Mouse (Mus musculus): ENCODE data around the gene Rpl36al. TPM values are rescaled to one million over a fixed set of nuclear protein-coding genes. Genes with fewer than 3 reads are reported as not detected.

Rpl36al gene
- polyA plus RNA-seq, 1 experiment from 2014 or later, result 543 TPM

GRCm38 (mm10) chr12:69196444-69197377, 12.8 kb upstream of the Rpl36al start, which contains the start of gene Gm49383:
Gene Gm49383, minus strand, starts transcription at chr12:69197104.
- TF ChIP-seq CTCF (IDR thresholded peaks at IDR 0.05; ENCODE audit: low read depth) (no peak), EP300 (IDR thresholded peaks at IDR 0.05; ENCODE audit: low read depth) (no peak)
- Histone ChIP-seq H3K4me1 (ENCODE audit: insufficient read depth) (peaks cover 17% of the 10 kb centered on the region), H3K36me3 (replicated peaks; ENCODE audit: insufficient read depth, low read length) (peaks cover 15% of the 10 kb centered on the region), H3K9ac (replicated peaks) (peak within 1 kb of the TSS; percentile 93), H3K9me3 (ENCODE audit: low read length) (no peaks in the 10 kb centered on the region), H3K4me2 (ENCODE audit: low read depth, low read length) (peak within 1 kb of the TSS; percentile 97), H3K27me3 (ENCODE audit: insufficient read depth, low read length) (no peaks in the 10 kb centered on the region), H3K4me3 (ENCODE audit: low read depth, low read length) (peak within 1 kb of the TSS; percentile 99), H3K27ac (ENCODE audit: low read depth) (peak within 1 kb of the TSS; percentile 92)
- WGBS (ENCODE audit: insufficient replicate concordance), result 3% methylated on average over 75 of the region's 75 CpGs
- ATAC-seq, result peak; percentile 74
- DNase-seq, result peak; percentile 81

- Histone ChIP-seq H3K4me1 (ENCODE audit: insufficient read depth) (0 out of 2 replicates have a peak, but pooled peaks cover 7% of the 10 kb centered on the region), H3K27me3 (ENCODE audit: insufficient read depth, low read length) (no peaks in the 10 kb centered on the region), H3K9ac (replicated peaks) (no peak overlapping the region), H3K4me2 (ENCODE audit: low read depth, low read length) (no peak overlapping the region), H3K4me3 (ENCODE audit: low read depth, low read length) (no peak overlapping the region), H3K36me3 (replicated peaks; ENCODE audit: insufficient read depth, low read length) (peaks cover 7% of the 10 kb centered on the region), H3K9me3 (ENCODE audit: low read length) (no peaks in the 10 kb centered on the region), H3K27ac (ENCODE audit: low read depth) (no peak overlapping the region)
- 92% methylated on average over 2 of the region's 2 CpGs for WGBS (ENCODE audit: insufficient replicate concordance)
- no peak for TF ChIP-seq CTCF (IDR thresholded peaks at IDR 0.05; ENCODE audit: low read depth)
- ATAC-seq, result no peak
- no peak for DNase-seq
Observed at GRCm38 (mm10) chr12:69192637-69193036, 8.8 kb upstream of the Rpl36al start.

GRCm38 (mm10) chr12:69191396-69191795, 7.5 kb upstream of the Rpl36al start:
- H3K4me1 ChIP-seq (ENCODE audit: insufficient read depth), result peaks cover 16% of the 10 kb centered on the region
- ATAC-seq (no peak), DNase-seq (no peak)
- H3K9me3 ChIP-seq (ENCODE audit: low read length), result no peaks in the 10 kb centered on the region
- WGBS (ENCODE audit: insufficient replicate concordance), result 69% methylated on average over 5 of the region's 5 CpGs
- H3K27ac ChIP-seq (ENCODE audit: low read depth), result no peak overlapping the region
- H3K27me3 ChIP-seq (ENCODE audit: insufficient read depth, low read length), result no peaks in the 10 kb centered on the region
- H3K4me3 ChIP-seq (ENCODE audit: low read depth, low read length), result no peak overlapping the region
- no peak overlapping the region for H3K4me2 ChIP-seq (ENCODE audit: low read depth, low read length)
- peaks cover 10% of the 10 kb centered on the region for H3K36me3 ChIP-seq (replicated peaks; ENCODE audit: insufficient read depth, low read length)
- H3K9ac ChIP-seq (replicated peaks), result no peak overlapping the region
- TF ChIP-seq CTCF (IDR thresholded peaks at IDR 0.05; ENCODE audit: low read depth) (no peak), EP300 (IDR thresholded peaks at IDR 0.05; ENCODE audit: low read depth) (no peak)

- no peak for DNase-seq
- Histone ChIP-seq H3K27ac (ENCODE audit: low read depth) (no peak overlapping the region), H3K4me3 (ENCODE audit: low read depth, low read length) (no peak overlapping the region), H3K4me1 (ENCODE audit: insufficient read depth) (peaks cover 15% of the 10 kb centered on the region), H3K4me2 (ENCODE audit: low read depth, low read length) (no peak overlapping the region), H3K36me3 (replicated peaks; ENCODE audit: insufficient read depth, low read length) (peaks cover 10% of the 10 kb centered on the region), H3K27me3 (ENCODE audit: insufficient read depth, low read length) (no peaks in the 10 kb centered on the region), H3K9me3 (ENCODE audit: low read length) (no peaks in the 10 kb centered on the region), H3K9ac (replicated peaks) (no peak overlapping the region)
- ATAC-seq, result 0 out of 2 replicates have a peak, but pooled peaks have one; percentile 33
- peak; percentile 58 for TF ChIP-seq CTCF (IDR thresholded peaks at IDR 0.05; ENCODE audit: low read depth)
- TF ChIP-seq EP300 (IDR thresholded peaks at IDR 0.05; ENCODE audit: low read depth), result no peak
- WGBS (ENCODE audit: insufficient replicate concordance), result 89% methylated on average over 1 of the region's 1 CpGs
Observed at GRCm38 (mm10) chr12:69190522-69190921, 6.6 kb upstream of the Rpl36al start.

GRCm38 (mm10) chr12:69190074-69190473, 6.2 kb upstream of the Rpl36al start:
- Histone ChIP-seq H3K4me1 (ENCODE audit: insufficient read depth) (peaks cover 16% of the 10 kb centered on the region), H3K36me3 (replicated peaks; ENCODE audit: insufficient read depth, low read length) (peaks cover 10% of the 10 kb centered on the region), H3K27me3 (ENCODE audit: insufficient read depth, low read length) (no peaks in the 10 kb centered on the region), H3K9me3 (ENCODE audit: low read length) (no peaks in the 10 kb centered on the region), H3K9ac (replicated peaks) (no peak overlapping the region), H3K4me2 (ENCODE audit: low read depth, low read length) (no peak overlapping the region), H3K4me3 (ENCODE audit: low read depth, low read length) (no peak overlapping the region), H3K27ac (ENCODE audit: low read depth) (no peak overlapping the region)
- TF ChIP-seq CTCF (IDR thresholded peaks at IDR 0.05; ENCODE audit: low read depth) (no peak), EP300 (IDR thresholded peaks at IDR 0.05; ENCODE audit: low read depth) (no peak)
- 89% methylated on average over 9 of the region's 9 CpGs for WGBS (ENCODE audit: insufficient replicate concordance)
- ATAC-seq, result no peak
- DNase-seq, result no peak

- no peaks in the 10 kb centered on the region for H3K9me3 ChIP-seq (ENCODE audit: low read length)
- H3K27ac ChIP-seq (ENCODE audit: low read depth), result peak overlapping the region; percentile 66
- H3K4me3 ChIP-seq (ENCODE audit: low read depth, low read length), result no peak overlapping the region
- H3K4me2 ChIP-seq (ENCODE audit: low read depth, low read length), result peak overlapping the region; percentile 20
- peak; percentile 18 for DNase-seq
- ATAC-seq, result no peak
- 47% methylated on average over 5 of the region's 5 CpGs for WGBS (ENCODE audit: insufficient replicate concordance)
- no peaks in the 10 kb centered on the region for H3K27me3 ChIP-seq (ENCODE audit: insufficient read depth, low read length)
- H3K4me1 ChIP-seq (ENCODE audit: insufficient read depth), result peaks cover 20% of the 10 kb centered on the region
- TF ChIP-seq CTCF (IDR thresholded peaks at IDR 0.05; ENCODE audit: low read depth) (no peak), EP300 (IDR thresholded peaks at IDR 0.05; ENCODE audit: low read depth) (no peak)
- peaks cover 13% of the 10 kb centered on the region for H3K36me3 ChIP-seq (replicated peaks; ENCODE audit: insufficient read depth, low read length)
- H3K9ac ChIP-seq (replicated peaks), result peak overlapping the region; percentile 39; the same call in 1 of the 2 replicates
Observed at GRCm38 (mm10) chr12:69186811-69187471, 3.1 kb upstream of the Rpl36al start.
